Mouse (Mus musculus) erythroblast, embryonic 14.5 days (primary cell): ENCODE measurements around the gene Morc4.

Source experiments
- GATA1 ChIP-seq: IDR thresholded peaks from 2 replicates; pipeline ENCODE4 v1.6.1; 2012; ENCODE audit warnings: low read length, inconsistent platforms, mixed read lengths
- TAL1 ChIP-seq: IDR thresholded peaks from 3 replicates; pipeline ENCODE4 v1.6.1; 2012; ENCODE audit warnings: low read length, inconsistent platforms, mixed read lengths

DNA sequence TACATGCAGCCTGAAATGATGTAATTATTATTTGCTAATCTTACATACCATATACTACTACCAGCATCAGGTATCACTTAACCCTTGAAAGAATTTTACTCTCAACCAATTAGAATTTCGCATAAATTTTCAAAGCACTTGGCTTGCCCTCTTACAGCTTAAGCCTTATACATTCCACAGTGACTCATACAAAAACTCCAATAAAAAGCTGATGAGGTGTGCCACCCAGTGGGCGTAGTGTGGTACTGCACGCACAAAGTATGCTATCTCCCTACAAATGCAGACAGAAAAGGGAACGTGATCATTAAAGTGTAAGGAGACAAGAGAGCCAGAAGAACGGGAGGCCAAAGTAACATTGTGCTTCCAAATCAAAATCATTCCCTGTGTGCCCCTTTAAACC is 39.0 kb downstream of the Morc4 start:
- TF ChIP-seq TAL1 (no peak), GATA1 (no peak)
